Mouse (Mus musculus) layer of hippocampus, postnatal 36 days (tissue): Measurements from ENCODE around the gene 1700031F05Rik. TPM values are rescaled to one million over a fixed set of nuclear protein-coding genes. Genes with fewer than 3 reads are reported as not detected.
"Not testable (repeated sequence)": the region's sequence is repeated elsewhere in the genome, so short reads cannot be mapped to it uniquely, and the experiment has no call there.

Experiments
- DNase-seq, 2 experiments: peaks; one replicate each; pipeline ENCODE4 v3.0.0; 2022
- total RNA-seq, 2 experiments: library from RNA; stranded (reverse); gene quantifications; 2 replicates each; pipeline ENCODE4 v1.2.3; 2021

1700031F05Rik gene
- total RNA-seq, result not detected

- no peak for DNase-seq
These were observed at the start of gene 1700031F05Rik for GRCm38 (mm10) chrX:102867871-102868270. Gene 1700031F05Rik (minus strand): TSS chrX:102867971.

GRCm38 (mm10) chrX:102914823-102915222, 47.1 kb upstream of the 1700031F05Rik start:
- DNase-seq, result not testable (repeated sequence)

- DNase-seq, result not testable (repeated sequence)
These were observed 40.8 kb upstream of the 1700031F05Rik start, which contains the start of the genes Dmrtc1a and 1700011M02Rik for GRCm38 (mm10) chrX:102908587-102908986. Gene Dmrtc1a (minus strand): TSS chrX:102908687. Gene 1700011M02Rik (plus strand): TSS chrX:102908905.

GRCm38 (mm10) chrX:102854516-102854915, 13.3 kb downstream of the 1700031F05Rik start, which contains the start of gene Dmrtc1c2:
Gene Dmrtc1c2 (minus strand): TSS chrX:102854616.
- DNase-seq, result not testable (repeated sequence)

- DNase-seq, result no peak
These were observed 55.5 kb downstream of the 1700031F05Rik start for GRCm38 (mm10) chrX:102812311-102812710.

Other genes with a start within 250 kb of the 1700031F05Rik start
- gene Phka1, start 223.7 kb downstream of the 1700031F05Rik start, total RNA-seq, result 10 to 100 TPM; 24.0 to 25.0 TPM
- gene Gm3880, start 181.0 kb downstream of the 1700031F05Rik start, total RNA-seq, result not detected
- gene Gm9112, start 160.3 kb downstream of the 1700031F05Rik start, total RNA-seq, result not detected
- gene Dmrtc1b, start 160.1 kb downstream of the 1700031F05Rik start, total RNA-seq, result not detected
- gene Dmrtc1c1, start 65.0 kb downstream of the 1700031F05Rik start, total RNA-seq, result not detected
- not detected for gene Dmrtc1c2, start 13.4 kb downstream of the 1700031F05Rik start, total RNA-seq
- 1 to 10 TPM; 5.0 to 5.3 TPM for gene Dmrtc1a, start 40.7 kb upstream of the 1700031F05Rik start, total RNA-seq
- gene 1700011M02Rik, start 40.9 kb upstream of the 1700031F05Rik start, total RNA-seq, result not detected
- not detected for gene 1700018G05Rik, start 60.4 kb upstream of the 1700031F05Rik start, total RNA-seq